Mouse (Mus musculus): Measurements from ENCODE around the gene Fgf4.

Fgf4 gene

DNA sequence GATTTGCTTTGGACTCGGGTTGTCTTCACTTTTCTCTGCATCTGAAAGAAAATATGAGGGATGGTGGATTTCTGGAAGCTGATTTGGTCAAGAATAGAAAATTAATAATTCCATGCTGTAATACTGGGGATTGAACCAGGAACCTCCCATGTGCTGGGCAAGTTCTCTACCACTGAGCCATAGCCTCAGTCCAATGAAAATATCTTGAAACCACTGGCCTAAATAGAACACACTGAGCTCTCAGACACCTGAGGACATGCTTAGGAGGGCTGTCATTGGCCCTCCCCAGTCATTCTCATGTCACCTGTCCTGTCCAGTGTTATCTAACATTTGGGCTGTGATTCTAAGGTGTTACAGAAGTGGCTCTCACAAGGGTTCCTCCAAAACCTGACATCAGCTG is 64.0 kb downstream of the Fgf4 start:
- DNase-seq (ENCODE audit: low spot score), result no peak

GRCm38 (mm10) chr7:144912897-144913296 is 65.7 kb downstream of the Fgf4 start:
- DNase-seq (ENCODE audit: low spot score), result no peak

DNA sequence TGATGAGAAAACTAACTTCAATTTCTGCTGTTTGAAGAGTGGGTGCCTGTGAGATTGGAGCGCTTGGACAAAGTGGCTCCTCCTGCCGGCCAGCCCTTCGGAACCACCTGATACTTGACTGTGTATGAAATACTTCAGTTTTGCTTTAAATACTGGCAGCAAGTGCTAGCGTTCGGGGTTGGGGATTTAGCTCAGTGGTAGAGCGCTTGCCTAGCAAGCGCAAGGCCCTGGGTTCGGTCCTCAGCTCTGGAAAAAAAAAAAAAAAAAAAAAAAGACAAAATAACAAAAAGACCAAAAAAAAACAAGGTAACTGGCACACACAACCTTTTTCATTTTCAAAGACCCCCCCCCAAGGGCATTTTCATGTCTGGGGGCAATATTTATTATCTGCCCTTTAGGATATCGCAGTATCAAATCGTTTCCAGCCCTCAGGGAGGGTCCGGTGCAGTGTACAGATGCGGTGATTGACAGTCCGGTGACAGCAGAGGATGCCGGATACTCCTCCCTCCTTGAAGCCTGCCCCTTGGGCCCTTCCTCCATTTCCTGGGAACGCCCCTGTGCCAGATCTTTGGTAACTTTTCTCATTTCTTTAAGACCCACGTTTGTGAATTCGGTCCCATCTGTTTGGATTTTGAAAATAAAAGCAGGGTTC is 67.3 kb downstream of the Fgf4 start:
- no peak for DNase-seq (ENCODE audit: low spot score)

Data from spleen, adult 12 weeks (tissue).